Mouse (Mus musculus): Measurements from ENCODE around the gene Cyb5rl.

DNA sequence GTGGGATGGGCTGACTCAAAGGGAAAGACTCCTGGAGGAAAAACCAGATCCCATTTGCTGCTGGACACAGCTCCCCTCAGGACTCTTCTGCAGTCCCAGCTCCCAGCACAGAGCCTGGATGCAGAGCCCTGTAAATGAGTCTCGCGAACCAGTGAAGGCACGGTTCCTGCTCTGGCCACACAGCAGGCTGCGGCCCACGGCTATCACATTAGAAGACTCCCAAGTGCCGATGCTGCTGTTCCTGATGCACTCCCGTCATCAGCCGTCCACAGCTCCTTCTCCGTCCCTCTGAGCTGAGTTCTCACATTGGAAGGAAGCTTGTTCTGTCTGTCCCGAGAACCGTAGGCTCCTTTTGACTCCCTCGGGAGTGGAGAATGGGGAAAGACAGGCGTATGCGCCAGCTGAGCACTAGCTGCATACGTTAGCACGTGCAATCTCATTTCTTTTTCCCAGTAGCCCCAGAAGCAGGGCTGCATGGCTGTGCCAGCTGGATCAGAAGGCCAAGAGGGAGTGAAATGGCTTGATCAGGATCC, 30.1 kb downstream of the Cyb5rl start, which contains the start of gene Cdcp2:
- TF ChIP-seq CTCF (conservative IDR thresholded peaks at IDR 0.05; ENCODE audit: low read length) (no peak), NANOG (IDR thresholded peaks at IDR 0.05; ENCODE audit: borderline replicate concordance, low read length) (no peak), POU5F1 (IDR thresholded peaks at IDR 0.05; ENCODE audit: borderline replicate concordance, low read length) (no peak)
